Mouse (Mus musculus) cerebellum, adult (tissue): ENCODE data around the gene Rnf187.

Experiments
- ATAC-seq: cut with Nextera tagmentation; 2 replicates; pipeline ENCODE4 v1.9.2; 2017; ENCODE audit warnings: mild to moderate bottlenecking, moderate library complexity, mixed read lengths; ENCODE audit not compliant: insufficient number of reproducible peaks, low FRiP score, low TSS enrichment

Rnf187 gene

GRCm38 (mm10) chr11:58904838-58905237, 33.9 kb downstream of the Rnf187 start:
- no peak for ATAC-seq

DNA sequence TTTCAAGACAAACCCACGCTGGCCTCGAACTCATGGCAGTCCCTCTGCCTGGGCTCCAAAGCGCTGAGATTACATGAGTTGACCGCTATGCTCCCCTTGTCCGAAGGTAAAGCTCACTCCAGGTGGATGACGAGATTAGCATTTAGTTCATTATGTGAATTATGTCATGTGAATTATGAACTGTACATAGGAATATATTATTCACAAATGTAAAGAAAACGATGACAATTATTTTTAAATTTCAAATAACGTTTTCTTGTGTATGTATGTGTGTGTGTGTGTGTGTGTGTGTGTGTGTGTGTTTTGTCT, 34.4 kb downstream of the Rnf187 start:
- ATAC-seq = no peak

GRCm38 (mm10) chr11:58903511-58904409, 35.0 kb downstream of the Rnf187 start, which contains the start of gene Zfp39:
Gene Zfp39, minus strand, starts transcription at chr11:58904225.
- peak; percentile 94 for ATAC-seq

DNA sequence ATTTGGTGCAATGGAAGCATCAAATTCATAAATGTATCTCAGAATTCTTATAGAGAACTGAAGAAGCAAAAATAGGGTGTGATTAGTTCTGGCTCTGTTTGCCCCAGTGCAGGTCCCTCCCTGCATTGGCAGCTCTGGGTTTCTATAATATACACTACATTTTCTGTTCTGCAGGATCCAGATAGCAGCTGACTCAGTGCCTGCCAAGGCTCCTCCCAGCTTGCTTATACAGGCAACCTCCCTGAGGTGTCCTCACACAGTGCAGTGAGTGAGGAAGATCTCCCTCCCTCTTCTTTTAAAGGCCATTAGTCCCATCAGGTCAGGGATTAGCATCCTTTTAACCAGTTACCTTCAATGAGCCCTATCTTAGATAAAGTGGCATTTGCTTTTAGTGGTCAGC, 37.6 kb downstream of the Rnf187 start:
- no peak for ATAC-seq

- no peak for ATAC-seq
Measured at GRCm38 (mm10) chr11:58897485-58897884, 41.2 kb downstream of the Rnf187 start.

DNA sequence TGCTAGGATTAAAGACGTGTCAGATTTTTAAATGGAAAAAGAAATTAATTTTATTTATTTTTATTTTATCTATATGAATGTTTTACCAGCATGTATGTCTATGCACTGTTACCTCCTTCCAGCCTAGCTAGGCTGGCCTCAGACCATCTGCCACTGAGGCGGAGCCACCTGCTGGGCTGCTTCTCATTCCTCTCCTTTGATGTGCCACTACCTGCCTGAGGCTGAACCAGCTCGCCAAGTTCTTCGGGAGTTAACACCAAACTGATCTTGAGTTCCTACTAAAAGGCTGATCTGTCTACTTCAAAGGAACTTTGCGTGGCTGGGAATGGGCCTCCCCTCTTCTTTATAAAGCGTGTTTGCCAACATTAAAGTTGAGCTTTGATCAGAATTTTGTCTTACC, 44.3 kb downstream of the Rnf187 start:
- no peak for ATAC-seq

DNA sequence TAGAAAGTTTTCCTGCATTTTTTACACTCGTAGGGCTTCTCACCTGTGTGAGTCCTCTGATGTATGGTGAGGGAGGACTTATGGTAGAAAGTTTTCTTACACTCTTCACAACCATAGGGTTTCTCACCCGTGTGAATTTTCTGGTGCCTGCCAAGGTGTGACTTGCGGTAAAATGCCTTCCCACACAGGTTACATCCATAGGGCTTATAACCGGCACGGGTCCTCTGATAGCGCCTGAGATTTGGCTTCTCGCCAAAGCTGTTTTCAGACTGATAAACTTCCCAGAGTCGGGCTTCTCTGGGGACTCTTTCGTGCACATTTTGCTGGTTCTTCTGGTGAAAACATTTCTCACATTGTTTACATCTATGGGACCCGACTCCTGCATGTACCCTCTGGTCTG, 48.2 kb downstream of the Rnf187 start:
- ATAC-seq = no peak

- no peak for ATAC-seq
Measured at GRCm38 (mm10) chr11:58883756-58884155, 55.0 kb downstream of the Rnf187 start.
